In the genomic region with DNA sequence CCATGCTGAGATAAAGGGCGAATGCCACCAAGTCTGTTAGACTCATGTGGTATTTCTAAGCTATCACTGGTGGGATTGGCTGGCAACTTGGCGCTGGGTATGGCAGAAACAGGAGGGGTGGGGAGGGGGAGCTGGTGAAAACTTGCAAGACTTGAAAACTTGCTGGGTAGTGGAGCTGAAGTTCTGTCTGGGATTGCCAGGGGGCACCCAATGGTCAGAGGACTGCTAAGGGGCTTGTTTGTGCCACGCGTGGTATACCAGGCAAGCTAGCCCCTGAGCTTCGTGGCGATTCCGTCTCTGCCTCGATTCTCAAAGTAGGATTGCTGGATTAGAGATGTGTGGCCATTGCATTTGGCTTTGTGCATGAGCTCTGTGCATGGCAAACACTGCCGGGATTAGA, we compare ENCODE assay signal across 14 mouse cellular contexts. TPM values are rescaled to one million over a fixed set of nuclear protein-coding genes. Genes with fewer than 3 reads are reported as not detected.
DNase-seq lines count a peak whose midpoint lies in the region; ATAC-seq and TF ChIP-seq lines count a peak whose summit lies in the region.
"Had no signal": no experiment of that assay in that cellular context is flagged by ENCODE, and none has a peak within 500 bp of the region (broad histone marks: within the 10 kb centered on the region; RNA-seq: fewer than 3 reads in every experiment).

No protein-coding gene starts in this region.

- H3K36me3 ChIP-seq in kidney, embryonic 14.5 days (ENCODE audit: control insufficient read depth, insufficient read depth, low read length), result no peaks in the 10 kb centered on the region

- H3K4me2 ChIP-seq in kidney, embryonic 14.5 days (replicated peaks; ENCODE audit: low read depth, low read length), result no peak overlapping the region
- H3K4me2 ChIP-seq: hindbrain, embryonic 12.5 days had no signal

- ATAC-seq in kidney, embryonic 14.5 days (ENCODE audit: low FRiP score, low TSS enrichment), result no peak
- ATAC-seq in monocyte, adult 5-6 weeks (replicated peaks; ENCODE audit: insufficient number of reproducible peaks, low FRiP score, low TSS enrichment, poor library complexity, severe bottlenecking), result no peak

- no peak overlapping the region for H3K4me3 ChIP-seq in cerebellum, adult 2 months (replicated peaks; ENCODE audit: insufficient read depth, low read depth, low read length)
- H3K4me3 ChIP-seq in kidney, embryonic 14.5 days (ENCODE audit: low read length), result no peak overlapping the region
- H3K4me3 ChIP-seq: erythroblast, embryonic 14.5 days; hindbrain, embryonic 12.5 days; limb, embryonic 10.5 days had no signal

- TF ChIP-seq CTCF in cerebellum, adult 2 months (IDR thresholded peaks at IDR 0.05; ENCODE audit: borderline replicate concordance, insufficient read depth, low read depth, low read length), result no peak

- H3K27me3 ChIP-seq in cerebellum, adult 2 months (ENCODE audit: control insufficient read depth, insufficient read depth, low read length), result no peaks in the 10 kb centered on the region
- H3K27me3 ChIP-seq in kidney, embryonic 14.5 days (ENCODE audit: control insufficient read depth, insufficient read depth, low read length), result no peaks in the 10 kb centered on the region
- H3K27me3 ChIP-seq: hindbrain, embryonic 12.5 days had no signal

- no peak for TF ChIP-seq POLR2A in cerebellum, adult 2 months (IDR thresholded peaks at IDR 0.05; ENCODE audit: borderline replicate concordance, insufficient read depth, low read length)

- no peaks in the 10 kb centered on the region for H3K4me1 ChIP-seq in cerebellum, adult 2 months (ENCODE audit: control insufficient read depth, insufficient read depth, low read length)
- H3K4me1 ChIP-seq in kidney, embryonic 14.5 days (ENCODE audit: control insufficient read depth, insufficient read depth, low read length), result no peaks in the 10 kb centered on the region
- H3K4me1 ChIP-seq: hindbrain, embryonic 12.5 days had no signal

- H3K9ac ChIP-seq in kidney, embryonic 14.5 days (ENCODE audit: low read depth, low read length), result no peak overlapping the region
- H3K9ac ChIP-seq: hindbrain, embryonic 12.5 days had no signal

- H3K9me3 ChIP-seq in kidney, embryonic 14.5 days (ENCODE audit: control insufficient read depth, low read length), result no peaks in the 10 kb centered on the region
- H3K9me3 ChIP-seq: hindbrain, embryonic 12.5 days; limb, embryonic 10.5 days had no signal

- no peak overlapping the region for H3K27ac ChIP-seq in cerebellum, adult 2 months (ENCODE audit: insufficient read depth, low read length)
- H3K27ac ChIP-seq in kidney, embryonic 14.5 days (ENCODE audit: low read depth, low read length), result no peak overlapping the region
- H3K27ac ChIP-seq: hindbrain, embryonic 12.5 days; kidney, postnatal 0 days; limb, embryonic 10.5 days had no signal

- WGBS in cerebellum, adult 2 months, result 78% methylated on average over 9 of the region's 9 CpGs
- 89% methylated on average over 9 of the region's 9 CpGs for WGBS in kidney, embryonic 14.5 days

- DNase-seq in cerebellum, adult 18-20 months, result peak; percentile 28
- no peak for DNase-seq in cerebellum, adult 2 months
- peak; percentile 45 for DNase-seq in kidney, adult 18-20 months
- peak; percentile 36 for DNase-seq in right cerebral cortex, postnatal 14 days
- no peak for DNase-seq in right cerebral cortex, adult 2 months (ENCODE audit: low spot score in 2 of 2)
- peak; percentile 18 to 75 for DNase-seq in kidney, postnatal 36 days
- DNase-seq: cerebellum, adult 9-11 months had no signal

RNA-seq across cellular contexts. Expression of a gene that starts 12.4 kb away (rescaled TPM):
- 3.7 and 6.0 TPM in 2 replicates for polyA plus RNA-seq in cerebellum, adult 2 months (2012; rRNA removed)
- polyA plus RNA-seq in kidney, embryonic 14.5 days (2014; fragmentation: Nextera tagmentation; extraction: Ambion mirVana), result 0.13 TPM in 1 of 2 replicates, not detected in the other
- total RNA-seq in monocyte, adult 5-6 weeks (2017), result not detected in 3 replicates
- polyA plus RNA-seq: erythroblast, embryonic 14.5 days; spleen, adult 2 months had no signal

RNA-seq across cellular contexts. Expression of a gene that starts 37.4 kb away (rescaled TPM):
- 89.6 and 98.6 TPM in 2 replicates for polyA plus RNA-seq in cerebellum, adult 2 months (2012; rRNA removed)
- polyA plus RNA-seq in kidney, embryonic 14.5 days (2014; fragmentation: Nextera tagmentation; extraction: Ambion mirVana), result 56.0 TPM in 2 replicates
- total RNA-seq in monocyte, adult 5-6 weeks (2017), result 16.1 to 32.9 TPM (median 21.0 TPM) in 3 replicates

Comparison
In these comparisons a context has a peak if more than half of its experiments do, and no peak if none do; other contexts are left out.
1. DNase-seq: peak in cerebellum, adult 18-20 months (2 of 2), kidney, adult 18-20 months (single experiment), right cerebral cortex, postnatal 14 days (single experiment) and kidney, postnatal 36 days (2 of 2); none in cerebellum, adult 2 months (0 of 2) and right cerebral cortex, adult 2 months (0 of 2).